Mouse (Mus musculus): Measurements from ENCODE around the gene Tmigd1. TPM values are rescaled to one million over a fixed set of nuclear protein-coding genes. Genes with fewer than 3 reads are reported as not detected.

Tmigd1 gene
- polyA plus RNA-seq, 1 experiment from 2014 or later = 1.6 TPM

DNA sequence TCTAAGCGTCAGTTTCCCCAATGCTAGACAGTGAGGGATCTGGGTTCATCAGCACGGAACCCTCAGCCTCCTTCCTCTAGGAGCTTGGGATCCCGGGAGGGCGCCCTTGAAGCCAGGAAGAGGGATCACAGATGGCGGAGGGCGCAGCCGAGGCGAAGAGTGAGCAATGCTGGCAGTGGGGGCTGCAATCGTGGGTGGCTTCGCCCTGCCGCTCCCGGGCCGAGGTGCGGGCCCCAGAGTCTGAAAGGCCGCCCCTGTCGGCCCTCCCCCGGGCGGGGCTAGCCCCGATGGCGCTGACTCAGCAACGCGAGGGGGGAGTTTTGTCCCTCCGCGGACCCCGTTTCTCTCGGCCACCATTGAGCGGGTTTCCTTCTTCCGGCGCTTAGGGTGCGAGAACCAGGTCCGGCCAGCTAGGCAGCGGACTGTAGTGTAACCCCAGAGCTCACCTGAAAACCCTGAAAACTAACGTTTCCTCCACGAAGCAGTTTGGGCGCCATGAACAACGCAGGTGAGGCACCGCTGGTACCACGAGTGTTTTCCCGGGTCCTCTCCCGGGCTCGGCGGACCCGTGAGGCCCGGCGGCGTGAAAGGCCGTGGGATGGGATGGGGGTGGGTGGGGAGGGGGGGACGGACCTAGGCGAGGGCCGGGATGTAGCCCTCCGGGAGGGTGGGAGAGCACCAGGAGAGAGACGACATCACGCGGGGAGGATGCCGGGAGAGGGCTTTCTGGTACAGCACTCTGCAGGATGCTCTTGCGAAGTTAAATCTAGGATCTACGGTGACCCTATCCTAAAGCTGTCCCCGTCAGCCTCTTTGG lies 43.6 kb downstream of the Tmigd1 start:
- Histone ChIP-seq H3K4me3 (replicated peaks) (peak overlapping the region; percentile 76), H3K9me3 (no peaks in the 10 kb centered on the region), H3K27me3 (replicated peaks) (no peaks in the 10 kb centered on the region), H3K27ac (peak overlapping the region; percentile 73), H3K9ac (peak overlapping the region; percentile 66), H3K4me1 (replicated peaks) (peaks cover 8% of the 10 kb centered on the region), H3K4me2 (replicated peaks) (peak overlapping the region; percentile 65), H3K36me3 (no peaks in the 10 kb centered on the region)
- ATAC-seq = peak; percentile 98
- WGBS = under 1% methylated on average over 58 of the region's 58 CpGs

- Histone ChIP-seq H3K4me3 (replicated peaks) (peak overlapping the region; percentile 76), H3K4me2 (replicated peaks) (peak overlapping the region; percentile 65)
- 4% methylated on average over 8 of the region's 8 CpGs for whole genome bisulfite sequencing
Measured at GRCm38 (mm10) chr11:76946203-76946585, 44.2 kb downstream of the Tmigd1 start.

GRCm38 (mm10) chr11:76953536-76953935 lies 51.6 kb downstream of the Tmigd1 start:
- H3K27ac ChIP-seq = no peak overlapping the region
- WGBS = 85% methylated on average over 2 of the region's 2 CpGs
- no peaks in the 10 kb centered on the region for H3K9me3 ChIP-seq
- no peaks in the 10 kb centered on the region for H3K27me3 ChIP-seq (replicated peaks)
- H3K9ac ChIP-seq = no peak overlapping the region
- H3K4me1 ChIP-seq (replicated peaks) = no peaks in the 10 kb centered on the region
- H3K4me2 ChIP-seq (replicated peaks) = no peak overlapping the region
- no peak overlapping the region for H3K4me3 ChIP-seq (replicated peaks)
- peaks cover 14% of the 10 kb centered on the region; the same call in 1 of the 2 replicates for H3K36me3 ChIP-seq
- ATAC-seq = no peak

More at GRCm38 (mm10) chr11:76946203-76946585, 44.2 kb downstream of the Tmigd1 start:
- no peaks in the 10 kb centered on the region; the same call in 1 of the 2 replicates for H3K36me3 ChIP-seq
- no peak overlapping the region for H3K27ac ChIP-seq
- no peaks in the 10 kb centered on the region for H3K9me3 ChIP-seq
- ATAC-seq = no peak
- peaks cover 8% of the 10 kb centered on the region for H3K4me1 ChIP-seq (replicated peaks)
- H3K9ac ChIP-seq = peak overlapping the region; percentile 66
- H3K27me3 ChIP-seq (replicated peaks) = no peaks in the 10 kb centered on the region

GRCm38 (mm10) chr11:76965703-76966102 lies 63.7 kb downstream of the Tmigd1 start:
- peaks cover 23% of the 10 kb centered on the region for H3K36me3 ChIP-seq
- no peaks in the 10 kb centered on the region for H3K27me3 ChIP-seq (replicated peaks)
- ATAC-seq = no peak
- no peak overlapping the region for H3K4me3 ChIP-seq (replicated peaks)
- 93% methylated on average over 3 of the region's 3 CpGs for WGBS
- no peaks in the 10 kb centered on the region for H3K4me1 ChIP-seq (replicated peaks)
- no peaks in the 10 kb centered on the region for H3K9me3 ChIP-seq
- no peak overlapping the region for H3K27ac ChIP-seq
- no peak overlapping the region for H3K4me2 ChIP-seq (replicated peaks)
- H3K9ac ChIP-seq = no peak overlapping the region

Other genes starting within 250 kb of the Tmigd1 start
- gene Bhlha9, start 229.7 kb upstream of the Tmigd1 start, polyA plus RNA-seq (2015; fragmentation: Nextera tagmentation; extraction: Ambion mirVana) = 0.14 and 0.19 TPM in 2 replicates
- 0.35 and 0.64 TPM in 2 replicates for gene Trarg1, start 222.4 kb upstream of the Tmigd1 start, polyA plus RNA-seq (2015; fragmentation: Nextera tagmentation; extraction: Ambion mirVana)
- gene Gosr1, start 138.6 kb upstream of the Tmigd1 start, polyA plus RNA-seq (2015; fragmentation: Nextera tagmentation; extraction: Ambion mirVana) = 24.9 and 28.6 TPM in 2 replicates
- 10.1 and 11.3 TPM in 2 replicates for gene Cpd, start 55.1 kb upstream of the Tmigd1 start, polyA plus RNA-seq (2015; fragmentation: Nextera tagmentation; extraction: Ambion mirVana)
- 125 and 126 TPM in 2 replicates for gene Blmh, start 22.6 kb downstream of the Tmigd1 start, polyA plus RNA-seq (2015; fragmentation: Nextera tagmentation; extraction: Ambion mirVana)
- gene Slc6a4, start 96.4 kb downstream of the Tmigd1 start, polyA plus RNA-seq (2015; fragmentation: Nextera tagmentation; extraction: Ambion mirVana) = 17.4 and 18.8 TPM in 2 replicates
- 46.3 and 60.7 TPM in 2 replicates for gene Nsrp1, start 176.3 kb downstream of the Tmigd1 start, polyA plus RNA-seq (2015; fragmentation: Nextera tagmentation; extraction: Ambion mirVana)